Mouse (Mus musculus) layer of hippocampus, postnatal 10 days (tissue): ENCODE results near the gene Fbxw8. TPM values are rescaled to one million over a fixed set of nuclear protein-coding genes. Genes with fewer than 3 reads are reported as not detected.

Source experiments
- DNase-seq, 2 experiments: peaks; one replicate each; pipeline ENCODE4 v3.0.0; 2021; ENCODE audit warnings: low spot score in 2 of 2
- total RNA-seq, 2 experiments: library from RNA; stranded (reverse); gene quantifications; 2 replicates each; pipeline ENCODE4 v1.2.3; 2021

Fbxw8 gene
- total RNA-seq, 2 experiments from 2014 or later, result 39.8 to 42.4 TPM

- no peak for DNase-seq
Observed at GRCm38 (mm10) chr5:118108794-118109440, 46.3 kb downstream of the Fbxw8 start.

DNA sequence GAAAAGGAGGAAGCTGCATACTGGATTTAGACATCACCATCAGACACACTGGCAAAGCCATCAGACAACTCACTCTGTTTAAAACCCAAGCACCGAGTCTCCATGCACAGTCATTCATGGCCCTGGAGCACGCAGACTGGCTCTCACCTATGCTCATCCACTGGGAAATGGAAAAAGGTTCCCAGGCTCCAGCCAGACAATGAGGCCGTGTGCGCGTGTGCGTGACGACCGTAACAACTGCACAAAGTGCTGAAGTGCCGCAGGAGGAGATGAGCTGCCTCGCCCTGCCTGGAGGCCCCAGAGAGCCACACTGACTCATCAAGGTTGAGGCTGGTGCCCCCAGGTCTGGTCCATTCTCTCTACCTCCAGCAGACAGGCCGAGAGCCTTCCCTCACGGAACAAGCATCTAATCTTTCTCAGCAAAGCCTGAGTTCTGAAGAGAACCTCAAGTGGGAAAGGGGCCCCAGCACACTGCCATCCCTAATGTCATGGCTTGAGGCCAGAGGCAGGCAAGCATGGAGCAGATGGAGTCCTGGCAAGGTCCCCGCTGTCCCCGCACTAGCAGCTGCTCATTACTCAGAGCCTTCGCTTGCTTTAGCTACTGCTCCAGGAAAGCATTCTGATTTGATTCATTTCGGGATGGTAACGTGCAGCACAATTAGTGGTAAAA lies 47.0 kb downstream of the Fbxw8 start:
- DNase-seq, result peak; percentile 77 to 81

GRCm38 (mm10) chr5:118106667-118107066 lies 48.6 kb downstream of the Fbxw8 start:
- DNase-seq, result no peak

DNA sequence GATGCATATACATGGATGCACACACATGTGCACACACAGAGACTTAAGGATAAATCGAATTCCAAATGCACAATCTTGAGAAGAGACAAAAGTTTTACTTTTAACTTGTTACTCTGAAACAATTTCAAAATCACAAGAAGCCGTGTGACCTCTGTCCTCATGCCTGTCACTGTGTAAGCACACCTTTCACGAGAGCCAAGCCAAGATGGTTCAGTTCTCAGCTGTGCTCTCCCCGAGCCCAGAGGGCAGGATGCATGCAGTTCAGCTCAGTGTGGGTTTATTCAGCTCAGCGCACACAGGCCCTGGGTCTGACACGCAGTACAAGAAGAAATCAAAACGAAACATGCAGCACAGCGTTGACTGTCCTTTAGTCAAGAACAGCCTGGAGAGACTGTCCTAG lies 49.7 kb downstream of the Fbxw8 start:
- DNase-seq, result no peak

DNA sequence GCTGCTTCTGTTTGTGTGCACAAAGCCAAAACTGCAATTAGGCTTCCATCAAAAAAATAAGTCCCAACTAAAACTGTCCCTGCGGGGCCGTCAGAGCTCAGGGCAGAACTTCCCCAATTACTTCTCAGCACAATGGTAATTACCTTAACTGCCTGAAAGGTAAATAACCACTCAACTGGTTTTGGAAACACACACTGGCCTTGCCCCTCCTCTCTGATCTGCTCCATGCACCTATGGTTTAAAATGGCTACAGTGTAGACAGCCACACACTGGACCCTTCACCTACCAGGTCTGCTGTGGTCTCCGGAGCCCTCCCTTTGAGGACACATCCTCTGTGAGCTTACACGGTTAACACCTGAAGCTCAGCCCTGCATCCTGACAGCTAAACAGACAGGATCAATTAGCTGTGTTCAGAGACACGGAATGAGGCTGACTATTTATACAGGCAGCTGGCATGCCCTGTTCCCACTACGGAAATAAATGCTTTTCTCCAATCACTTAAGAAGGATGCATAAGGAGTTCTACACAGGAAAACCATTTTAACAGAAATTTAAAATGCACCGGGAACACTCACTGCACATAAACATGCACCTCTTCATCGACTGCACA lies 55.3 kb downstream of the Fbxw8 start:
- DNase-seq, result no peak

GRCm38 (mm10) chr5:118099069-118099869 lies 56.0 kb downstream of the Fbxw8 start:
- no peak for DNase-seq

DNA sequence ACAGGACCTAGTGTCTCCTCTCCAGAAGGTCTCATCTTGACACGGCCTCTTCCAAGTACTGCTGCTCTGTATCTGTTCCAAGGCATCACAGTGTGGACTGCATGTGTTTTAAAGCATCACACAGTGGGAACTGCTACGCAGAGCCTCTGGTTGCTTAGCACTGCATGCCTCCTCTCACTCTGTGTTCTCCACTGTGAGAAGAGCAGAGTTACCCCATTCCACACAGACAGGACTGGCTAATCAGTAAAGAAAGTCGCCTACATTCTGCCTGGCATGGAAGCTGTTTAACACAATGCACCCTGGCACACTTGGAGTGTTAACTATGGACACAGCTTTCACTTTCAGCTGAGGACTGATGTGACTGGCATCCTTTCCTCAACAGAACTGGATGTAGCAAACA lies 58.9 kb downstream of the Fbxw8 start:
- no peak for DNase-seq

DNA sequence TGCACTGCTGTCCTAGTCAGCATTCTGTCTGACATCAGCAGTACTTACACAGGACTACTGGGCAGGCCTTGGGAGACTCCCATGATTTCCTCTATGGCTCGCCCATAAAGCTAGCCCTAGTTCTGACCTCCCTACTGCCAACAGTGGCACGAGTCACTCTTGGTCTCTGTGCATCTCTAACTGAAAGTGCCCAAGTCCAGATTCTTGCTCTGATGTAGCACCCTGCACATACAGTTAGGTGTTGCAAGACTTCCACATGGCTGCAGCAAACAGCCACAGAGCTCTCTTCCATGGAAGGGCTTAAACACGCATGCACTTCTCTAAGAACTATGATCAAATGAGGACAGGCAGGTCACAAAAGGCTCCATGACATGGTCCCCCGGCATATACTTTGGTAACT lies 59.4 kb downstream of the Fbxw8 start:
- no peak for DNase-seq

- DNase-seq, result no peak
Observed at GRCm38 (mm10) chr5:118095433-118095832, 59.8 kb downstream of the Fbxw8 start.

GRCm38 (mm10) chr5:118093321-118094035 lies 61.8 kb downstream of the Fbxw8 start:
- DNase-seq, result no peak

DNA sequence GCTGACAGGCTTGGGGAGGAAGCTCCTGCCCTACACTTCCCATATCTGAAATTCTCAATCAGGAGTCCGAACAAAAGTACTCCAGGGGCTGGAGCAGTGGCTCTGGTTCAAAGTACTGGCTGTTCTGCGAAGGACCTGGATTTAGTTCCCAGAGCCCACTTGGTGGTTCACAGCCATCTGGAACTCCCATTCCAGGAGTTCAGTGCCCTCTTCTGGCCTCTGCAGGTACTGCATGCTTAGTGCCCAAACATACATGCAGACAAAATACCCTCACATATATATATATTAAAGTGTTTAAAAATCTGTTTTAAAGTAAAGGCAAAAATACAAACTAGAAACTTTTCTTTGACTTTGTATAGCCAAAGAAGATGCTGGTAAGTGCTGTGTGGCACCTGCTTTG lies 64.4 kb downstream of the Fbxw8 start:
- no peak for DNase-seq

GRCm38 (mm10) chr5:118090101-118090500 lies 65.2 kb downstream of the Fbxw8 start:
- DNase-seq, result no peak

DNA sequence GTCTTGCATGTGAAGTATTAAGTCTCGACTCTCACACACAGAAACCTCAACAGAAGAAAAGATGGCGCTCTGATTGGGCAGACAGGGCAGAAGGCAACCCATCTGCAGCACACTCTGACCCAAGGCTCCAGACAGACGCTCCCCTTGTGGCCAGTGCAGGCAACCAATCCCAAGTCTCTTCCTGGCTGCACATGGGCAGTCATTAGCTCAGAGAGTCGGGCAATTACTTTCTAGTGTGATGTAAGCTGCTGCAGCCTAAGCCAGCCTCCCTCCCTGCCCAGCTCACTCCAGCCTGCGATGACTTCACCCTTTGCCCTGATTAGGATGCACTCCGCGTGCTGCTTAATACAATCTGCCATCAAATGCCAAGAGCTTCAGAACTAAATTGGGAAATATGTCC lies 66.2 kb downstream of the Fbxw8 start:
- DNase-seq, result peak; percentile 59 to 60

DNA sequence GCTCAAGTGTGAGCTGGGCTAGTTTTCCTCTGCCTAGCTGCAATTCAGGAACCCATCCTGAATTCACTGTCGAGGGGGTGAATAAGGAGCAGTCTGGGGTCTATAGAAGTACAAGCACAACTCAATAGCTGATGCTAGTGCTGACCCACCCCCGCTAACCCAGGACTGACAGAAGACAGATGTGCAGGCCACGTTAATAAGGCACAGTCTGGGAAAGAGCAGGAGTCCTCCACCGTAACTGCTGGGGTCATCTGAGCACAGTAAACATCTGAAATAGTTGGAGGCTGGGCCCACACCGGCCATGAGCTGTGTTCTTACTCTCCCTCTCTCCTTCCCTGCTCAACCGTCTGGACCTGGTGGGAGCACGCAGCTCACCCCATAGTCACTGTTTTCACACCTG lies 68.3 kb downstream of the Fbxw8 start:
- no peak for DNase-seq

- no peak for DNase-seq
Observed at GRCm38 (mm10) chr5:118085313-118085712, 70.0 kb downstream of the Fbxw8 start.

GRCm38 (mm10) chr5:118084171-118084727 lies 71.0 kb downstream of the Fbxw8 start:
- DNase-seq, result no peak

DNA sequence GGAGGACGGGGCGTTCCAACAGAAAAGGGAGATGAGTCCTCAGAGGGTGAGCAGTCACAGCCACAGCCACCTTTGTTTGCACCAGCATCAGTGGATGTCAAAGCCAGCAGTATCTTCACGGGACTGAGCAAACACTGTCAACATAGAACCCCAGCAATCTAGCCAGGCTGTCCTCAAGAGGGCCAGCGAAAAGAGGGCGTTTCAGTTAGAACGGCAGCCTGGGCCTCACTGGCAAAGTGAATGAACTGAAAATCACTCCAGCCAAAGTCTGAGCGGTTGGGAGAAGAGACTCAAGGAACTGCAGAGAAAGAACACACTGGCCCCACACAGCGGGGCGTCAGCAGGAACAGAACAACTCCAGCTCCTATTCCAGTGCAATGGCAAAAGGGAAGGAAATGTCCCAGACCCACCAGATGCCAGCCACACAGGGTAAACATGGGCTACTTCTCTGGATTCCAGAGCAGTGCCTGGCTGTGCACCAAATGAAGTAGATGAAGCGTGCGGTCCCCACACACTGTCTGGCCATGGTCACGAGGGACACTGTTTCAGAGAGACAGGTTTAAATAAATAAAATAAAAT lies 72.1 kb downstream of the Fbxw8 start:
- peak in 1 of 2 experiments; percentile 57 for DNase-seq

DNA sequence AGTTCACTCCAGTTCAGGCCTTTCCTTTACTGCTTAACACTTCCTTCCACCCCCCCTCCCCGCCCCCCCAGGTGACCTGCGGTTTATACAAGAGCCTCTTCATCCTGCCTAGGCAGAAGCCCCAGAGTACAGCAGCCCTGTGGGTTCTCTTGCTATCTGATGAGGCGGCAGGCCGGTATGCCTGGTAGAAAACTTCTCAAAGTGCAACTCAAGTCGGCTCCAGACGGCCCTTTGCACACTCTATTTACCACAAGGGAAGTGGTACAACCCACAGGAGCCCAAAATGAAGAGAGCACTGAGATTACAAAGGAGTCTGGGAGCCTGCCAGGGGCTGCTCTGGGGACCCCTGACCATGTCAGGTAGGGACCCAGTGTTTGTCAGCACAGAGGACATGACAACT lies 73.3 kb downstream of the Fbxw8 start:
- no peak for DNase-seq

GRCm38 (mm10) chr5:118081374-118081949 lies 73.8 kb downstream of the Fbxw8 start:
- DNase-seq, result no peak

DNA sequence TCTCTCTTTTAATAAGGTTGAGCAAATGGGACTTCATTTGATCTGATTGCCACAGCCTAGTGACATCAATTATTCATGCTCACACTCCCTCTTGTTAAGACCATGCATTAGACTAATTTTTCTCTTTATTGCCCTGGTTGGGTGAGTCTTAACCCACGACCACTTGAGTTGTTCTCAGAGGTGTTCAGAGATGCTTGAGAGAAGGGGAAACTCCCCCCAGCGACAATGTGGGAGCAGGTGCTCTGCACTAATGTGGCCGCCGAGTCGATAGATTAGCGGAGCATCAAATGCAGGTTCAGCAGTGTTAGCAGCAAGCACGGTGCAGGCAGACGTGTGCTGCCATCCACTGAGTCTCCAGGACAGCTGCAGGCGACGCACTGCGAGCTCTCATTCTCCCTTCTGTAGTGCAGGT lies 75.4 kb downstream of the Fbxw8 start:
- DNase-seq, result no peak
